Mouse (Mus musculus): Measurements from ENCODE around the gene Anxa4.

The Anxa4 gene

GRCm38 (mm10) chr6:86754105-86754863 is 39.1 kb downstream of the Anxa4 start:
- intact Hi-C loops (cut with DNase I), result no loop called here

- intact Hi-C loops (cut with DNase I), result no loop called here
These were observed 40.4 kb downstream of the Anxa4 start for GRCm38 (mm10) chr6:86752843-86753485.

- intact Hi-C loops (cut with DNase I), result no loop called here
These were observed 42.4 kb downstream of the Anxa4 start for GRCm38 (mm10) chr6:86750961-86751360.

GRCm38 (mm10) chr6:86749817-86750216 is 43.6 kb downstream of the Anxa4 start:
- intact Hi-C loops (cut with DNase I), result loop anchor here (10.0 kb wide), 1 partner anchor 175 kb away; no protein-coding TSS in a partner anchor

GRCm38 (mm10) chr6:86747171-86747570 is 46.2 kb downstream of the Anxa4 start:
- intact Hi-C loops (cut with DNase I), result loop anchor here (2.0 to 10.0 kb wide), 2 partner anchors 58 to 178 kb away; no protein-coding TSS in a partner anchor

- intact Hi-C loops (cut with DNase I), result loop anchor here (10.0 kb wide), 1 partner anchor 184 kb away; no protein-coding TSS in a partner anchor
These were observed 52.7 kb downstream of the Anxa4 start for GRCm38 (mm10) chr6:86740652-86741051.

- intact Hi-C loops (cut with DNase I), result no loop called here
These were observed 56.6 kb downstream of the Anxa4 start for GRCm38 (mm10) chr6:86736830-86737229.

GRCm38 (mm10) chr6:86736313-86736712 is 57.1 kb downstream of the Anxa4 start:
- intact Hi-C loops (cut with DNase I), result no loop called here

- intact Hi-C loops (cut with DNase I), result no loop called here
These were observed 60.1 kb downstream of the Anxa4 start, which contains the start of gene Gmcl1 for GRCm38 (mm10) chr6:86733183-86733876. Gmcl1 (minus strand) TSS chr6:86733383.

- intact Hi-C loops (cut with DNase I), result no loop called here
These were observed 60.9 kb downstream of the Anxa4 start for GRCm38 (mm10) chr6:86732276-86733173.

GRCm38 (mm10) chr6:86728711-86729110 is 64.7 kb downstream of the Anxa4 start:
- intact Hi-C loops (cut with DNase I), result no loop called here

- intact Hi-C loops (cut with DNase I), result no loop called here
These were observed 71.4 kb downstream of the Anxa4 start for GRCm38 (mm10) chr6:86721977-86722376.

GRCm38 (mm10) chr6:86708072-86708774 is 85.2 kb downstream of the Anxa4 start:
- intact Hi-C loops (cut with DNase I), result no loop called here

- intact Hi-C loops (cut with DNase I), result no loop called here
These were observed 90.8 kb downstream of the Anxa4 start for GRCm38 (mm10) chr6:86702577-86702976.

- intact Hi-C loops (cut with DNase I), result no loop called here
These were observed 95.5 kb downstream of the Anxa4 start for GRCm38 (mm10) chr6:86697903-86698302.

GRCm38 (mm10) chr6:86696213-86696612 is 97.2 kb downstream of the Anxa4 start:
- intact Hi-C loops (cut with DNase I), result no loop called here

GRCm38 (mm10) chr6:86694465-86694864 is 98.9 kb downstream of the Anxa4 start:
- intact Hi-C loops (cut with DNase I), result no loop called here

GRCm38 (mm10) chr6:86689671-86690070 is 103.7 kb downstream of the Anxa4 start:
- intact Hi-C loops (cut with DNase I), result no loop called here

GRCm38 (mm10) chr6:86686971-86687370 is 106.4 kb downstream of the Anxa4 start:
- intact Hi-C loops (cut with DNase I), result no loop called here
